Mouse (Mus musculus): ENCODE results near the gene Cacna2d3.

DNA sequence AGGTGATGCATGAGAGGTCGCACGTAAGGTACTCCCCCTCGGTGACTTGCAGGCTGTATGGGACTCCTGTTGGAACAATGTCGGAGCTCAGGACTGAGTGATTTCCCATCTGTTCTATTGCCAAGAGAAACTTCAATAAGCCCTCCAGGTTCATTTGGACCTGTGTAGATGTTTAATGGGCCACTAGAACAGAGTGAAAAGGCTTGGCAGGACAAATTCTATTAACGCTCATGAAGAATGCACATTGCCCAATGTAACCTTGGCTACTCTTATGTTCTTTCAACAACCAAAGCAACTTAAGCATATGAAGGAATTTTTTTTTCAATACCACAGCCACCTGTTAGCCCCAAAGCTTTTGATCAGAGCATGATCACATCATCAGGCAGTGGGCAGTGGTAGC is 451.1 kb downstream of the Cacna2d3 start:
- TF ChIP-seq CTCF (conservative IDR thresholded peaks at IDR 0.05; ENCODE audit: low read length) = no peak
- no peak for TF ChIP-seq NANOG (IDR thresholded peaks at IDR 0.05; ENCODE audit: borderline replicate concordance, low read length)
- TF ChIP-seq POU5F1 (IDR thresholded peaks at IDR 0.05; ENCODE audit: borderline replicate concordance, low read length) = no peak

Measured in E14TG2a.4 (cell line).